Mouse (Mus musculus): ENCODE measurements around the gene Yipf2.
"Not testable (repeated sequence)": the region's sequence is repeated elsewhere in the genome, so short reads cannot be mapped to it uniquely, and the experiment has no call there.

Gene Yipf2

GRCm38 (mm10) chr9:21557556-21557955 lies 35.1 kb downstream of the Yipf2 start:
- no peak for DNase-seq (ENCODE audit: low spot score in 2 of 2)

GRCm38 (mm10) chr9:21556996-21557395 lies 35.6 kb downstream of the Yipf2 start:
- no peak for DNase-seq (ENCODE audit: low spot score in 2 of 2)

GRCm38 (mm10) chr9:21555198-21555742 lies 37.4 kb downstream of the Yipf2 start:
- no peak for DNase-seq (ENCODE audit: low spot score in 2 of 2)

- DNase-seq (ENCODE audit: low spot score in 2 of 2): no peak
Measured at GRCm38 (mm10) chr9:21553607-21554273, 38.9 kb downstream of the Yipf2 start.

- DNase-seq (ENCODE audit: low spot score in 2 of 2): no peak
Measured at GRCm38 (mm10) chr9:21551049-21551448, 41.6 kb downstream of the Yipf2 start.

- peak in 1 of 2 experiments; percentile 21 for DNase-seq (ENCODE audit: low spot score in 2 of 2)
Measured at GRCm38 (mm10) chr9:21547075-21547941, 45.3 kb downstream of the Yipf2 start.

GRCm38 (mm10) chr9:21546789-21547074 lies 45.9 kb downstream of the Yipf2 start, which contains the start of gene Carm1:
Gene Carm1 (plus strand): TSS chr9:21546894.
- peak; percentile 36 to 51 for DNase-seq (ENCODE audit: low spot score in 2 of 2)

- peak; percentile 95 to 97 for DNase-seq (ENCODE audit: low spot score in 2 of 2)
Measured at GRCm38 (mm10) chr9:21545916-21546788, 46.5 kb downstream of the Yipf2 start.

- DNase-seq (ENCODE audit: low spot score in 2 of 2): no peak
Measured at GRCm38 (mm10) chr9:21545351-21545915, 47.2 kb downstream of the Yipf2 start.

GRCm38 (mm10) chr9:21542001-21542400 lies 50.6 kb downstream of the Yipf2 start:
- DNase-seq (ENCODE audit: low spot score in 2 of 2): not testable (repeated sequence)

GRCm38 (mm10) chr9:21539981-21540753 lies 52.5 kb downstream of the Yipf2 start:
- no peak for DNase-seq (ENCODE audit: low spot score in 2 of 2)
